Mouse (Mus musculus): ENCODE measurements around the gene Cpm.
A peak's percentile ranks its signal among the peaks of the same experiment; 100 is the strongest.
"Not testable (repeated sequence)": the region's sequence is repeated elsewhere in the genome, so short reads cannot be mapped to it uniquely, and the experiment has no call there.

The Cpm gene

DNA sequence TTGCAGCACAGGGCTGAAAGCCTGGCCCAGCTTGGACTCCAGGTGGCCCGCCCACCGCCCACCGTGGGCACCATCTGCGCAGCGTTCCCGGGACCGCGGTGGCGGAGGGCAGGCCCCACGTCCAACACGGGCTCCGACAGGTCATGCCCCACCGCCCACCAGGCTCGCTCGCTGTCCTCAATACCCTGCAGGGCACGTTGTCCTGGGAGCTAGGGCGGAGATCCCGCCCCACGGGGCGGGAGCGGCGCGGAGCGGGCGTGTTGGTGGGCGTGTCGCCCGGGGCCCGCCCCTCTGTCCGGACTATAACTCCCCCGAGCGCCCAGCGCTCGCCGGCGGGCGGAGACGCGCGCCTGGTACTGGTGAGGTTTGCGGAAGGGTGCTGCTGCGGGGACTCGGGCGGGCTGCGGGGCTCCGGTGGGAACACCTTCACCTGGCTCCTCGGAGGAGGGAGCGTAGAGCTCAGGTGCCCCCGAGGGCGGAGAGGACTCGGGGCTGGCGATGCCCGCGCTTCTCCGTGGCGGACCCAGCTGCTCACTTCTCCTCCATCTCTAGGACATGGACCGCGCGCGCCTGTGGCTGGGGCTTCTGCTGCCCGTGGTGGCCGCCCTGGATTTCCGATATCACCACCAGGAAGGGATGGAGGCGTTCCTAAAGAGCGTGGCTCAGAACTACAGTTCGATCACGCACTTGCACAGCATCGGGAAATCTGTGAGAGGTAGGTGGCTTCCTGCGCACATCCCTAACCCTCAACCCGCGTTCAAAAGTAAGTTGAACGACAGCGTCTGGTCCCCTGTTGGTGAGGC lies at the start of gene Cpm:
Gene Cpm (plus strand): TSS at position 332 of the 803 bp plus-strand sequence.
- peak; percentile 85 for DNase-seq (ENCODE audit: low read depth, low spot score)

DNA sequence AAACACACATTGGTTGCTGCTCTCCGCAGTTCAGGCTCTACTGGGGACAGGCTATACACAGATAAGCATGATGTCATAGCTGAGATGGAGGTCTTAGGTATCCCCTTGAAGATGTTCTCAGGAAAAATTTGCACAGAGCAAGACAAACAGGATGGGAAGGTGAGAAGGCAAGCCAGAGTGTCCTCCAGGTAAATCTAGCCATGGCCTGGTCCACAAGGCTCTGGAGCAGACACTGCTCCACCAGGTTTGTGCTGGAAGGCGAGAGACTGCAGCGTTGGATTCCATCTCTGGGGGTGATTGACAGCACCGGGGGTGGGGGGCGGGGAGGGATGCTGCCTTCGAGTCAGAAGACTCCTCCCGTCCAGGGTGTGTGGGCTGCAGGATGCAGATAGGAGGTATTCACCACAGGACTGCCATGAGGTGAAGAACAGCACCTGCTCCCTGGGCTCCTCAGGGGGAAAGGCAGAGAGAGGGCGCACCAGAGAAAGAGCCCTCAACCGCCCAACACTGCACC lies 49.5 kb upstream of the Cpm start:
- DNase-seq (ENCODE audit: low read depth, low spot score), result no peak

DNA sequence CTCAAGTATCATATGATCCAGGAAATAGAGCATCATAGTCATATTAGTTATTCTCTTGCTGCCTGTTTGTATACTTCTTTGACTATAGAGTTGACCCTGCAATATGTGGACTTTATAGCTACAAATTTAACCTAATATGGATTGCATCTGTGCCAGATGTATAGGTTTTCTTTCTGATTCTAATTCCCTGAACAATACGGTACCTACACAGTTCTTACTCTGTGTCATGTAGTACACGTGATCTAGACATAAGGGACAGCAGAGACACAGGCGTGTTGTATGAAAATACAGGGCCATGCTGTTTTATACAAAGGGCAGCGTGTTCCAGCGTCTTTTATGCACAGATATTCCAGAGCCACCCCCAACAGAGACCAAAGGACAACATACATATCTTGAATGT lies 48.9 kb upstream of the Cpm start:
- no peak for DNase-seq (ENCODE audit: low read depth, low spot score)

DNA sequence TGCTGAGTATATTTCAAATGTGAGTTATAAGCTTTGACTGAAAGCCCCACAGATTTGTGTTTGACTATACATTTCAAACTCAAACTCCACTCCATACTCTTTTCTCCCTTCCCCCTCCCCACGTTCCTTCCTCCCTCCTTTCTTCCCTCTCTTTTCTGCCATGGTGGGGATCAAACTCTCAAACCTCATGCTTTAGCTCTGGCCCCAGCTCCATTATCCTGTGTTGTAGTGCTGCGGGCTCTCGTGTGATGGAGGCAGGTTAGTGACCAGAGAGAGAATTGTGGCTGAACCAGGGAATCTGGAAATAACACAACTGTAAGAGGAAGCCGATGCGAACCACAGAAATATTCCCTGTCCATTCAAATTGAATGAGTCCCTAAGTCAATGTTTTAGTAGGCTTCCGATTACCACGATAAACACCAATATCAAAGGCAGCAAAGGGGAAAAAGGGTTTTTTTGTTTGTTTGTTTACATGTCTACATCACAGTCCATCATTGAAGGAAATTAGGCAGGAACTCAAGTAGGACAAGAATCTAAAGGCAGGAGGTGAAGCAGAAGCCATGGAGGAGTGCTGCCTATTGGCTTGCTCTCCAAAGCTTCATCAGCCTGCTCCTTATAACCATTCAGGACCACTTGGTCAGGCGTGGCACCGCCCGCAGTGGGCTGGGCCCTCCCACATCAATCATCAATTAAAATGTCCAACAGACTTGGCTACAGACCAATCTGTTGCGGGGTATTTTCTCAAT lies 48.1 kb upstream of the Cpm start:
- DNase-seq (ENCODE audit: low read depth, low spot score), result no peak

GRCm38 (mm10) chr10:117581753-117582062 lies 47.6 kb upstream of the Cpm start:
- DNase-seq (ENCODE audit: low read depth, low spot score), result no peak

DNA sequence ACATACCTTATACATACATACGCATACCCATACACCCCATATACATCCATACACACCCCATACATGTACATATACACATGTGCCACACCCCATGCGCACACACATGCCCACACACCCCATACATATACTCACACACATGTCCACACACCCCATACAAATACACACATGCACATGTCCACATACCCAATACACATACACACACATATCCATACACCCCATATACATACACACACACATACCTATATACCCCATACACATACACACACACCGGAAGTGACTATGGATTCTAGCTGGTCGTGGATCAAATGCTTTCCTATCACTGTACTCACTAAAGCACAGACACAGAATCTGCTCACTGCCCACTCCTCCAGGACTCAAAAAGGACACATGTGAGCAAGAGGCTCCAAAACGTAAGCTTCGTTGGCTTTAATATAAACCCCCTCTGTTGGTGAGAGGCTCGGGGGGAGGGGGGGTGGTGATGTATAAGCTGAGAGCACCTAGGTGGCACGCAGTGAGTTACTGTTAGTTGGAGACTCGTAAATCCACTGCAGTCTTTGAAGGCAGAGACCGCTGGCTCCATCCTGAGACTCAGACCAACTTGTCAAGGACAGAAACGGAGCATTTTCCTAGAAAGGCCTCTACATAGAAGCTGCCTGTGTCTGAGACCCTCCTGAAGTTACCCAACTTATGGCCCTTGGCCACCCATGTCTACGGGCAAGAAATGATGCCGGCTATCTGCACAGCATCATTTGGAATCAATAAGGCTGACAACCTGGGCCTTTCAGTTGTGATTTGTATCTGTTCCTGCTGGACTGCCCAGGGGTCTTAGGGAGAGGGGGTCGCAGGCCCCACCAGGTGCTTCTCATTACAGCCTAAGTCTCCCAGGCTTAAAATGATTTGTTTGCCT lies 45.9 kb upstream of the Cpm start:
- no peak for DNase-seq (ENCODE audit: low read depth, low spot score)

GRCm38 (mm10) chr10:117584102-117584501 lies 45.2 kb upstream of the Cpm start:
- DNase-seq (ENCODE audit: low read depth, low spot score), result no peak

DNA sequence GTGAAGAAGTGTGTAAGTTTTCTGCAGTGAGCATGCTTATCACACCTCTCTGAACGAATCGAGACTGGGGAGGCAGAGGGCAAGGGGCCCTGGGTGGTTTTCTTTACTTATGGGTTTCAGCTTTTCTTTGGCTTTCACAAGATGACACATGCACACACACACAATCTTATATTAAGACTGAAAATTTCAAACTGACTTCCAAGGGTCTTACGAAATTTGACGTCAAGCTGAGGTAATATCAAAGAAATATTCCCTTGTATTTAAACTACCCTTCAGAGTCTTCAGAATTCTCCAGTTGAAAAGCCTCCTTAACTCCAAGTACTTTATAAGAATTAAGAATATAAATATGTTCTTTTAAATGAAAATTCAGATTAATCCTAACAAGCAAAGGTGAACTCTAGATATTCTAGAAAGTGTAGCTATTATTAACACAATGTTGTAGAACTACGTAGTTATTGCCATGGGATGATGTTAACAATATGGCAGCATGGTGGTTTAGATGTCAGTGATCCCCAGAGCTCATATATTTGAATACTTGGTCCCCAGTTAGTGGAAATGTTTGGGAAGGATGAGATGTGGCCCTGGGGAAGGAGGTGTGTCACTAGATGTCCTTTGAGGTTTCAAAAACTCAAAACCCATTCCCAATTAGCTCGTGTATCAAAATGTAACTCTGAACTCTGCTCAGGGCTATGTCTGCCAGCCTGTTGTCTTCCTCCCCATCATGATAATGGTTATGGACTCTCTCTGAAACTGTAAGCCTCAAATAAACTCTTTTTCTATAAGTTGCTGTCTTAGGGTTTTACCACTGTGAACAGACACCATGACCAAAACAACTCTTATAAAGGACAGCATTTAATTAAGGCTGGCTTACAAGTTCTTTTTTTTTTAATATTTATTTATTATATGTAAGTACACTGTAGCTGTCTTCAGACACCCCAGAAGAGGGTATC lies 44.5 kb upstream of the Cpm start:
- no peak for DNase-seq (ENCODE audit: low read depth, low spot score)

DNA sequence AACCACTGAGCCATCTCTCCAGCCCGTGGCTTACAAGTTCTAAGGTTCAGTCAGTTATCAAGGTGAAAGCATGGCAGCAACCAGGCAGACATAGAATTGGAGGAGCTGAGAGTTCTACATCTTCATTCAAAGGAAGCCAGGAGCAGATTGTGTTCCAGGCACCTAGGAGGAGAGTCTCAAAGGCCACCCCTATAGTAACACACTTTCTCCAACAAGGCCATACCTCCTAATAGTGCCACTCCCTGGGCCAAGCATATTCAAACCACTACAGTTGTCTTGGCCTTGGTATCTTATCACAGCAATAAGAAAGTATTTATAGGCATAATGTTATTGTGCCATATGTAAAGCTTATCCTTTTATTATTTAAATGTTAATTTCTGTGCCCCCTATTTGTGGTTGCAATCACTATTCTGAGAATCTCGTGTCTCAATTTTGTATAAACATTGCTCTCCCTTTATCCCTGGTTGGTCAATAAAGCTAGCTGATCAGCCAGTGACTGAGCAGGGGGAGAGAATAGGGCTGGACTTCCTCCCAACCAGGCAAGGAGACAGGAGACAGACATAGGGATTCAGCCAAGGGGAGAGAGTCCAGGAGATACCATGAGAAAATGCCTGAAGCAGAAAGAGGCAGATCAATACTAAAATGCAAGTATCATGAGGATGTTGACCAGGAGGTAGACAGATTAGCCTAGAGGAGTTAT lies 43.5 kb upstream of the Cpm start:
- DNase-seq (ENCODE audit: low read depth, low spot score), result no peak

- no peak for DNase-seq (ENCODE audit: low read depth, low spot score)
Observed at GRCm38 (mm10) chr10:117586859-117587258, 42.4 kb upstream of the Cpm start.

DNA sequence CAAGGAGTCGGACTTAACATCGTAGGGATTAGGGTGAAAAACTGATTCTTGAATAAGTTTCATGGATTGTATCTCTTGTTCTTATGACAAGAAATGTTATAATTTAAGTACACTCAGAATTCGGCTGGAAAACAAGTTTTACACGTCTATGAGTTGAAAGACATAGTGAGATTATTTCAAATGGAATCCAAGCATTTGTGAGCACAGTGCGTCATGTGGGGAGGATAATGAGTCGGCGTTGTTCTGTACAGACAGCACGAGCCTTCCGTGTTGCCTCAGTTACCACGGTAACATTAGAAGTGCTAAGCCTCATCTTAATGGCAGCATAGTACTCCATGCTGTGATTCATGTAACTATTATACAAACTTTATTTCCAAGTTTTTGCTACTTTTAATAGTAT lies 42.0 kb upstream of the Cpm start:
- DNase-seq (ENCODE audit: low read depth, low spot score), result no peak

GRCm38 (mm10) chr10:117588416-117589143 lies 40.7 kb upstream of the Cpm start:
- DNase-seq (ENCODE audit: low read depth, low spot score), result not testable (repeated sequence)

DNA sequence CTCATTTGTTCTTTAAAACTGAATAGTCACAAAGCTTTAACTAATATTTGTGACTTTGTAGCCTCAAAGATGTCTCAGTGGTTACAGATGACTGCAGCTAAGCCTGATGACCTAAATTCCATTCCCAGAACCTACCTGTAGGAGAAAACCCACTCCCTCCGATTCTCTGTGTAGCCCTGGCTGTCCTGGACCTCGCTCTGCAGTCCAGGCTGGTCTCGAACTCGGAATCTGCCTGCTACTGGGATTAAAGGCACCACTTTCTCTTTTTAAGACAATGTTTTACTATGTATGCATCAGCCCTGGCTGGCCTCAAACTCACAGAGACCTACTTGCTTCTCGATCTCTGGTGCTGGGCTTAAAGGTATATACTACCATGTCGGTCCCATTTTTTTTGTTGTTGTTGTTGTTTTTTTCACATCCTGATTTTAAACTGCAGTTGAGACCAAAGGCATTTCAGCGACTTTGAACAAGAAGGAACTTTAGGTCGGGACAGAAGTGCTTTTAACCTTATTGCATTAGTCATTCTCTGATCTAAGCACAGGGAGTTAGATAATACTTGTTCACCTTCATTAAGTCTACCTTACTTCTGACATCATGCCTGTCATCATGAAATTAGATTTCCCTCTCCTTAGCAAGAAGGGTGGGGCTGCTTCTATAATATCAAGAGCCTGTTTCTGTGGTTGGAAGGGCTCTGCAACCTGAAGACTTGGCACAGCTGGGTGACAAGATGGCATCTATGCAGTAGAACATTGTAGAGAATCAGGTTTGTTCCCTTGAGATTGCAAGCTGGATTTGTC lies 40.0 kb upstream of the Cpm start:
- DNase-seq (ENCODE audit: low read depth, low spot score), result no peak

DNA sequence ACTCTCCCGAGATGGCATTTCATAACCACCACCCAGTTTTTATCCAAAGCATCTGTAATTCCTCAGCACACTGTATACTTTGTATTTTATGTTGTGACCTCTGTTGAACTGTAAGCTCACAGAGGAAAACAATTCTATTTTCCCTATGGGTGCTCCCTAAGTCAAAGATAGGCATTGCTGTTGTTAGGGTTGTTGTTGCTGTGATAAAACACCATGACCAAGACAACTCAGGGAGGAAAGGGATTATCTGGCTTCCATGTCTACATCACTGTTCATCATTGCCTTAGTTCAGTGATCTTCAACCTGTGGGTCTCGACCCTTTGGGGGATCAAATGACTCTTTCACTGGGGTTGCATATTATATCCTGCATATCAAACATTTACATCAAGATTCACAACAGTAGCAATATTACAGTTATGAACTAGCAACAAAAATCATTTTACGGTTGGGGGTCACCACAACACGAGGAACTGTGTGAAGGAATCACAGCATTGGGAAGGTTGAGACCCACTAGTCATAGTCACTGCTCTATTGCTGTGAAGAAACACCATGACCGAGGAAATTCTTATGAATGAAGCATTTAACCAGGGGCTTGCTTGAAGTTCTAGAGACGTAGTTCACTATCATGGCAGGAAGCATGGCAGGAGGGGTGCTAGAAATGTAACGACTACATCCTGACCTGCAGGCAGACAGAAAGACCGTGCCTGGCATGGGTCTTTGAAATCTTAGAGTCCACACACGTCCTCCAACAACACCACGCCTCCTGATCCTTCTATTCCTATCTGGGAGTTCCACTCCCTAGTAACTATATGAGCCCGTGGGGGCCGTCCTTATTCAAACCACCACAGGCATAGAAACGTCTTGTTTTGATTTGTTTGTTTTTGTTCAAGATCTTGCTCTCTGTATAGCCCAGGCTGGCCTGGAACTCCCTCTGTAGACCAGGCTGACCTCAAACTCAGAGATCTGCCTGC lies 38.7 kb upstream of the Cpm start:
- no peak for DNase-seq (ENCODE audit: low read depth, low spot score)

DNA sequence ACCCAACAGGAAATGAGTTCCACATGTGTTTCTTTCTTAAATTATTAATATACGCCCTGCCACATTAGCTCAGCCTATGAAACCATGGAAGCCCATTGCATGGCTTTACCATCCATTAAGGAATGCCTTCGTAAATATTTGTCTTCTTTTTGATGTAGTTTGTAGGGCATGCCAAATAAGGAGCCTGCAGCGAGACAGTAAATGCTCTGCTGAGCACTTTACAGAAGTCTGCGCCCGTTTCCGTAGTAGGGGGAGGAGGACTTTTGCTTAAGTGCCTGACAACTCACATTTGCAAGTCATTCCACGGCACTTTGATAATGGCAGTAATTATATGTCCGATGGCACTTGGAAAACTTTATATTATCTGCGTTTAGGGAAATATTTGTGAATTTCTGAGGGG lies 37.5 kb upstream of the Cpm start:
- no peak for DNase-seq (ENCODE audit: low read depth, low spot score)

DNA sequence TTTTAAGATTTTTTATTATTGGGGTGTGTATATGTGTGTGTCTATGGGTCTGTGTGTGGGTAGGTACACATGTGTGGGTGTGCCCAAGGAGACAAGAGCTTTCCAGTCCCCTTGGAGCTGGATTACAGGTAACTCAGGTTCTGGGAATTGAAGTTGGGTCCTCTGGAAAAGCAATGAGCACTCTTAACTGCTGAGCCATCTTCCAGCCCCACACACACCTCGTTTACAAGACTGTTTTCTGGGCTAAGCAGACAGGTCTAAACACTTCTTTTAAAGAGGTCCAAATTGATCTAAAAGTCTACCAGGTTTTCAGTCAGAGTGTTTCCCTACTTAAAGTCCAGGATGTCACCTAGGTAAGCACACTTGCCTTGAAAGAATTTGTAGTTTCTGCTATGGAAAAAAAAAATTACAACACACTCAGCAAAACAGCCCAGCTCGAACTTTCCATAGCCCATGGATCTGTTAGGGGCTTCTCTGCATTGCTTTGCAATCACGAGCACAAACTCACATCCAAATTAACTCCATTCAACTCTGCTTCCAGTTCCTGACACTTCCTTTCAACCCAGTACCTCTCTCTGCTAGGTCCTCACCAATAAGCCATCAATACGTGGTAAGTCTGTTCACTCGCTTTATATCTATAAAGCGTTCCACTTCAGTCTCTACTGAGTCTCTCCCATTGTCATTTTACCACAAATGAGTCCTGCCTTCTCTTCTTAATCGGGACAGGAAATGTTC lies 36.8 kb upstream of the Cpm start:
- DNase-seq (ENCODE audit: low read depth, low spot score), result no peak

- no peak for DNase-seq (ENCODE audit: low read depth, low spot score)
Observed at GRCm38 (mm10) chr10:117593041-117593570, 36.2 kb upstream of the Cpm start.
